23 mouse cellular contexts compared by ENCODE assay signal in the genomic region with DNA sequence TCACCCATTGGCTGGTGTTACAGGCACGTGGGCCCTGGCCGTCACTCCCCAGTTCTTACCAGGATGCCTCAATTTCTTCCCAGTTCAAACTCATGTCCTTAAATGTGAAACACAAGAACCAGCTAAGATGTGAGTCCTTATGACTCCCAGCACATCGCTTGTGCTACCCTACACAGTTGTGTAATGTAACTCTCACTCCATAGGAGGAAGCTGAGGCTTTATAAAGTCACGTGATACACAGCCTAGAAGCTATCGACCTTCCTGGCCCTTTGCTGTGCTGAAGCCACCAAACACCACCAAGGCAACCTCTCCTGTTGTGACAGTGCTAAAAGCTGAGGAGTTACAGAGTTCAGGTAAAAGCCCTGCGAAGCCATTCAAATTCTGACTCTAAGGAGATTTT. TPM values are rescaled to one million over a fixed set of nuclear protein-coding genes. Genes with fewer than 3 reads are reported as not detected.
A peak's percentile ranks its signal among the peaks of the same experiment; 100 is the strongest.
DNase-seq lines count a peak whose midpoint lies in the region; ATAC-seq and TF ChIP-seq lines count a peak whose summit lies in the region.
"Had no signal": no experiment of that assay in that cellular context is flagged by ENCODE, and none has a peak within 500 bp of the region (broad histone marks: within the 10 kb centered on the region; RNA-seq: fewer than 3 reads in every experiment).

No protein-coding gene starts in this region.

- no peak overlapping the region for H3K4me3 ChIP-seq in bone marrow macrophage, adult 2 months (ENCODE audit: insufficient read depth, low read length)
- H3K4me3 ChIP-seq in macrophage (ENCODE audit: inconsistent target), result no peak overlapping the region
- no peak overlapping the region for H3K4me3 ChIP-seq in layer of hippocampus, adult 2 months
- H3K4me3 ChIP-seq: embryonic facial prominence, embryonic 10.5 days; embryonic facial prominence, embryonic 13.5 days; erythroblast, embryonic 14.5 days; forebrain, embryonic 12.5 days; forebrain, embryonic 15.5 days; hindbrain, embryonic 12.5 days; hindbrain, embryonic 15.5 days had no signal

- peak overlapping the region; percentile 45 for H3K27ac ChIP-seq in bone marrow macrophage, adult 2 months (ENCODE audit: insufficient read depth, low read depth, low read length)
- peak overlapping the region; percentile 82; the same call in 1 of the 2 replicates for H3K27ac ChIP-seq in macrophage
- no peak overlapping the region for H3K27ac ChIP-seq in layer of hippocampus, adult 2 months
- H3K27ac ChIP-seq: embryonic facial prominence, embryonic 10.5 days; embryonic facial prominence, embryonic 13.5 days; forebrain, embryonic 12.5 days; forebrain, embryonic 15.5 days; hindbrain, embryonic 12.5 days; hindbrain, embryonic 15.5 days had no signal

- TF ChIP-seq POLR2A in bone marrow macrophage, adult 2 months (IDR thresholded peaks at IDR 0.05; ENCODE audit: borderline replicate concordance, low read depth, low read length), result no peak

- WGBS in macrophage (ENCODE audit: missing documents), result 60% methylated on average over 6 of the region's 6 CpGs

- H3K4me1 ChIP-seq in bone marrow macrophage, adult 2 months (ENCODE audit: control insufficient read depth, insufficient read depth, low read length), result peaks cover 52% of the 10 kb centered on the region

- peaks cover 32% of the 10 kb centered on the region; the same call in 1 of the 2 replicates for H3K36me3 ChIP-seq in macrophage (ENCODE audit: inconsistent target)
- H3K36me3 ChIP-seq: hindbrain, embryonic 12.5 days; hindbrain, embryonic 15.5 days had no signal

- H3K79me2 ChIP-seq in macrophage (ENCODE audit: inconsistent target), result peaks cover 64% of the 10 kb centered on the region

- no peak for DNase-seq in layer of hippocampus, adult 2 months (ENCODE audit: low spot score in 2 of 2)
- no peak for DNase-seq in lung, postnatal 10 days
- DNase-seq in kidney, adult 9 months, result no peak
- DNase-seq: adrenal gland, adult 8-10 months; adrenal gland, postnatal 25 days; cerebellum, adult 2 months; cerebellum, postnatal 10 days; cerebellum, postnatal 36 days; embryo, embryonic 11 days; gastrocnemius, postnatal 10 days; gastrocnemius, postnatal 36 days; heart, adult 11 months had no signal

- peak; percentile 45; the same call in 1 of the 2 replicates for ATAC-seq in monocyte, adult 5-6 weeks (replicated peaks; ENCODE audit: insufficient number of reproducible peaks, low FRiP score, low TSS enrichment, poor library complexity, severe bottlenecking)
- ATAC-seq: activated CD4-positive, CD25-positive, alpha-beta regulatory T cell, adult 4 months; forebrain, embryonic 15.5 days had no signal

- TF ChIP-seq CTCF in bone marrow macrophage, adult 2 months (IDR thresholded peaks at IDR 0.05; ENCODE audit: low read depth, low read length), result no peak
- no peak for TF ChIP-seq CTCF in layer of hippocampus, adult 2 months (conservative IDR thresholded peaks at IDR 0.05)

RNA-seq across cellular contexts. Expression of gene Rell1, which starts 33.1 kb away (rescaled TPM):
- polyA plus RNA-seq in bone marrow macrophage, adult 2 months (2012; ENCODE audit: insufficient read depth, insufficient read length, missing spikeins), result 59.0 and 63.3 TPM in 2 replicates
- 10 to 100 TPM in 25 of 26 experiments, 1 to 10 TPM in 1; 8.4 to 87.3 (median 36.8) TPM for total RNA-seq in macrophage (2018; cell fraction: chromatin; rRNA removed)
- 10 to 100 TPM; 12.3 to 63.0 (median 36.0) TPM for total RNA-seq in macrophage (2018; cell fraction: cytosol; rRNA removed)
- 10 to 100 TPM; 19.5 to 77.0 (median 36.5) TPM for total RNA-seq in macrophage (2018; cell fraction: nucleus; rRNA removed)
- polyA plus RNA-seq in macrophage (2018), result 13.4 to 54.1 TPM (median 37.2 TPM) in 3 replicates
- total RNA-seq in monocyte, adult 5-6 weeks (2017), result 21.8 to 36.7 TPM (median 24.1 TPM) in 3 replicates
- total RNA-seq in layer of hippocampus, adult 2 months (2021), result 10 to 100 TPM in 1 of 2 experiments, 1 to 10 TPM in 1; 9.0 to 13.5 TPM
